Mouse (Mus musculus) gastrocnemius, postnatal 36 days (tissue): ENCODE measurements around the gene Tubb2a. TPM values are rescaled to one million over a fixed set of nuclear protein-coding genes. Genes with fewer than 3 reads are reported as not detected.

Experiments
- total RNA-seq, 2 experiments: library from RNA; stranded (reverse); gene quantifications; 2 replicates each; pipeline ENCODE4 v1.2.3; 2021

Gene Tubb2a
- total RNA-seq, 2 experiments from 2014 or later, result 11.4 to 11.5 TPM

Other genes starting within 250 kb of the Tubb2a start
- gene Serpinb6e, start 234.6 kb downstream of the Tubb2a start, total RNA-seq, result not detected
- gene Serpinb6c, start 172.3 kb downstream of the Tubb2a start, total RNA-seq, result not detected
- gene Nqo2, start 113.3 kb downstream of the Tubb2a start, total RNA-seq, result 10 to 100 TPM; 14.2 to 16.1 TPM
- 1 to 10 TPM; 3.7 to 4.1 TPM for gene Ripk1, start 75.6 kb downstream of the Tubb2a start, total RNA-seq
- 100 to 1,000 TPM; 104 to 198 TPM for gene Serpinb6a, start 75.2 kb downstream of the Tubb2a start, total RNA-seq
- gene Bphl, start 40.4 kb downstream of the Tubb2a start, total RNA-seq, result 10 to 100 TPM; 21.4 to 25.3 TPM
- 1 to 10 TPM; 1.6 to 2.1 TPM for gene Tubb2b, start 52.5 kb upstream of the Tubb2a start, total RNA-seq
- gene Psmg4, start 85.0 kb upstream of the Tubb2a start, total RNA-seq, result 10 to 100 TPM; 13.5 to 14.3 TPM